Mouse (Mus musculus) heart, embryonic 15.5 days (tissue): ENCODE measurements around the gene Gh. TPM values are rescaled to one million over a fixed set of nuclear protein-coding genes. Genes with fewer than 3 reads are reported as not detected.

Experiments used
- ATAC-seq: fragments of 200-750 bp; cut with Nextera tagmentation; replicated peaks from 2 replicates; pipeline ENCODE4 v1.8.0; 2017; ENCODE audit warnings: low read depth, moderate TSS enrichment; ENCODE audit not compliant: insufficient number of reproducible peaks, insufficient read depth, low FRiP score
- H3K27ac ChIP-seq: fragments of 300-500 bp; sonication (generic); 2 replicates; pipeline ENCODE4 v1.5.1; 2015; ENCODE audit warnings: mild to moderate bottlenecking, inconsistent platforms
- H3K27me3 ChIP-seq: fragments of 300-500 bp; sonication (generic); 2 replicates; pipeline ENCODE4 v1.6.1; 2015; ENCODE audit warnings: inconsistent platforms
- H3K36me3 ChIP-seq: fragments of 300-500 bp; sonication (generic); 2 replicates; pipeline ENCODE4 v1.6.1; 2015; ENCODE audit warnings: mild to moderate bottlenecking, inconsistent platforms
- H3K4me1 ChIP-seq: fragments of 300-500 bp; sonication (generic); replicated peaks from 2 replicates; pipeline ENCODE4 v1.6.1; 2015; ENCODE audit warnings: inconsistent platforms
- H3K4me2 ChIP-seq: fragments of 300-500 bp; sonication (generic); 2 replicates; pipeline ENCODE4 v1.6.1; 2015; ENCODE audit warnings: inconsistent platforms, mild to moderate bottlenecking, moderate library complexity
- H3K4me3 ChIP-seq: fragments of 300-500 bp; sonication (generic); 2 replicates; pipeline ENCODE4 v1.5.1; 2015; ENCODE audit warnings: mild to moderate bottlenecking, inconsistent platforms
- H3K9ac ChIP-seq: fragments of 300-500 bp; sonication (generic); 2 replicates; pipeline ENCODE4 v1.6.1; 2015; ENCODE audit warnings: mild to moderate bottlenecking, inconsistent platforms
- H3K9me3 ChIP-seq: fragments of 300-500 bp; sonication (generic); replicated peaks from 2 replicates; pipeline ENCODE4 v1.6.1; 2016; ENCODE audit warnings: inconsistent platforms
- WGBS: fragments of 180-500 bp; shearing (Covaris S2); methylation state at CpG from one replicate; pipeline ENCODE4 v1.1.7; 2015; ENCODE audit warnings: mixed read lengths; 5-methylcytosine and 5-hydroxymethylcytosine counted together
- polyA plus RNA-seq: library from polyadenylated mRNA; unstranded; fragments of >200 nt; fragmentation: Nextera tagmentation; extraction: Ambion mirVana; gene quantifications from 2 replicates; pipeline ENCODE4 v1.2.1, GENCODE M21; 2015

The Gh gene
- polyA plus RNA-seq, 1 experiment from 2014 or later, result not detected

- no peaks in the 10 kb centered on the region for H3K27me3 ChIP-seq
- ATAC-seq, result no peak
- no peak overlapping the region for H3K4me3 ChIP-seq
- no peak overlapping the region for H3K4me2 ChIP-seq
- peaks cover 4% of the 10 kb centered on the region; the same call in 1 of the 2 replicates for H3K4me1 ChIP-seq
- no peaks in the 10 kb centered on the region for H3K9me3 ChIP-seq
- WGBS, result 79% methylated on average over 4 of the region's 4 CpGs
- no peak overlapping the region for H3K9ac ChIP-seq
- no peak overlapping the region for H3K27ac ChIP-seq
- no peaks in the 10 kb centered on the region for H3K36me3 ChIP-seq
Observed at GRCm38 (mm10) chr11:106283371-106283770, 18.3 kb downstream of the Gh start.

GRCm38 (mm10) chr11:106282452-106282851 lies 19.2 kb downstream of the Gh start:
- no peak overlapping the region for H3K27ac ChIP-seq
- WGBS, result 68% methylated on average over 6 of the region's 6 CpGs
- H3K4me1 ChIP-seq, result peaks cover 4% of the 10 kb centered on the region; the same call in 1 of the 2 replicates
- no peak for ATAC-seq
- H3K4me3 ChIP-seq, result no peak overlapping the region
- no peak overlapping the region for H3K4me2 ChIP-seq
- H3K9ac ChIP-seq, result no peak overlapping the region
- H3K27me3 ChIP-seq, result no peaks in the 10 kb centered on the region
- H3K9me3 ChIP-seq, result no peaks in the 10 kb centered on the region
- no peaks in the 10 kb centered on the region for H3K36me3 ChIP-seq

GRCm38 (mm10) chr11:106276454-106276853 lies 25.2 kb downstream of the Gh start, which contains the start of gene Tcam1:
Gene Tcam1, plus strand, starts transcription at chr11:106276672.
- Histone ChIP-seq H3K36me3 (no peaks in the 10 kb centered on the region), H3K27me3 (no peaks in the 10 kb centered on the region), H3K9ac (no peak within 1 kb of the TSS), H3K4me1 (peaks cover 27% of the 10 kb centered on the region), H3K4me2 (peak within 1 kb of the TSS; percentile 59), H3K4me3 (peak within 1 kb of the TSS; percentile 17; the same call in 1 of the 2 replicates), H3K27ac (no peak within 1 kb of the TSS), H3K9me3 (no peaks in the 10 kb centered on the region)
- 7% methylated on average over 25 of the region's 25 CpGs for WGBS
- ATAC-seq, result no peak; the same call in 1 of the 2 replicates

GRCm38 (mm10) chr11:106274971-106275411 lies 26.7 kb downstream of the Gh start:
- H3K9me3 ChIP-seq, result no peaks in the 10 kb centered on the region
- ATAC-seq, result no peak
- H3K9ac ChIP-seq, result no peak overlapping the region
- H3K4me1 ChIP-seq, result peaks cover 39% of the 10 kb centered on the region
- H3K27ac ChIP-seq, result peak overlapping the region; percentile 5; the same call in 1 of the 2 replicates
- WGBS, result 63% methylated on average over 7 of the region's 7 CpGs
- no peaks in the 10 kb centered on the region for H3K27me3 ChIP-seq
- no peaks in the 10 kb centered on the region for H3K36me3 ChIP-seq
- H3K4me3 ChIP-seq, result no peak overlapping the region
- no peak overlapping the region for H3K4me2 ChIP-seq

GRCm38 (mm10) chr11:106274374-106274773 lies 27.3 kb downstream of the Gh start:
- H3K27me3 ChIP-seq, result no peaks in the 10 kb centered on the region
- H3K4me1 ChIP-seq, result peaks cover 39% of the 10 kb centered on the region
- WGBS, result 79% methylated on average over 1 of the region's 1 CpGs
- no peaks in the 10 kb centered on the region for H3K9me3 ChIP-seq
- no peak overlapping the region for H3K4me2 ChIP-seq
- no peak overlapping the region for H3K27ac ChIP-seq
- no peak overlapping the region for H3K4me3 ChIP-seq
- H3K9ac ChIP-seq, result no peak overlapping the region
- H3K36me3 ChIP-seq, result no peaks in the 10 kb centered on the region
- ATAC-seq, result no peak

- no peak overlapping the region for H3K27ac ChIP-seq
Observed at GRCm38 (mm10) chr11:106273811-106274210, 27.9 kb downstream of the Gh start.

GRCm38 (mm10) chr11:106273311-106273684 lies 28.4 kb downstream of the Gh start:
- Histone ChIP-seq H3K4me3 (peak overlapping the region; percentile 84), H3K27me3 (no peaks in the 10 kb centered on the region), H3K9ac (peak overlapping the region; percentile 58), H3K4me2 (peak overlapping the region; percentile 87), H3K4me1 (peaks cover 50% of the 10 kb centered on the region), H3K36me3 (no peaks in the 10 kb centered on the region), H3K27ac (peak overlapping the region; percentile 94), H3K9me3 (no peaks in the 10 kb centered on the region)
- 16% methylated on average over 16 of the region's 16 CpGs for WGBS
- no peak for ATAC-seq

More at GRCm38 (mm10) chr11:106273811-106274210, 27.9 kb downstream of the Gh start:
- Histone ChIP-seq H3K9me3 (no peaks in the 10 kb centered on the region), H3K4me3 (no peak overlapping the region; the same call in 1 of the 2 replicates), H3K27me3 (no peaks in the 10 kb centered on the region), H3K4me1 (peaks cover 45% of the 10 kb centered on the region), H3K9ac (no peak overlapping the region), H3K36me3 (no peaks in the 10 kb centered on the region), H3K4me2 (peak overlapping the region; percentile 87)
- ATAC-seq, result no peak
- 91% methylated on average over 6 of the region's 6 CpGs for WGBS

- Histone ChIP-seq H3K4me2 (peak within 1 kb of the TSS; percentile 87), H3K27me3 (no peaks in the 10 kb centered on the region), H3K4me1 (peaks cover 55% of the 10 kb centered on the region), H3K36me3 (no peaks in the 10 kb centered on the region), H3K4me3 (peak within 1 kb of the TSS; percentile 84), H3K9me3 (no peaks in the 10 kb centered on the region), H3K9ac (peak within 1 kb of the TSS; percentile 92), H3K27ac (peak within 1 kb of the TSS; percentile 94)
- ATAC-seq, result peak; percentile 96
- under 1% methylated on average over 65 of the region's 72 CpGs for WGBS
Observed at GRCm38 (mm10) chr11:106272644-106273310, 28.9 kb downstream of the Gh start, which contains the start of gene Smarcd2. Gene Smarcd2, minus strand, starts transcription at chr11:106272972.

GRCm38 (mm10) chr11:106271794-106272643 lies 29.6 kb downstream of the Gh start:
- no peaks in the 10 kb centered on the region for H3K27me3 ChIP-seq
- peak; percentile 36 for ATAC-seq
- peak overlapping the region; percentile 78 for H3K4me2 ChIP-seq
- 1% methylated on average over 41 of the region's 41 CpGs for WGBS
- H3K4me1 ChIP-seq, result peaks cover 62% of the 10 kb centered on the region
- peak overlapping the region; percentile 92 for H3K9ac ChIP-seq
- H3K27ac ChIP-seq, result peak overlapping the region; percentile 94
- no peaks in the 10 kb centered on the region for H3K9me3 ChIP-seq
- peaks cover 4% of the 10 kb centered on the region for H3K36me3 ChIP-seq
- H3K4me3 ChIP-seq, result peak overlapping the region; percentile 84

GRCm38 (mm10) chr11:106271131-106271793 lies 30.4 kb downstream of the Gh start:
- peak overlapping the region; percentile 84 for H3K4me3 ChIP-seq
- ATAC-seq, result no peak
- peaks cover 12% of the 10 kb centered on the region for H3K36me3 ChIP-seq
- peak overlapping the region; percentile 94 for H3K27ac ChIP-seq
- peaks cover 56% of the 10 kb centered on the region for H3K4me1 ChIP-seq
- H3K9ac ChIP-seq, result peak overlapping the region; percentile 92
- 38% methylated on average over 5 of the region's 5 CpGs for WGBS
- no peaks in the 10 kb centered on the region for H3K27me3 ChIP-seq
- no peaks in the 10 kb centered on the region for H3K9me3 ChIP-seq
- H3K4me2 ChIP-seq, result peak overlapping the region; percentile 78

- Histone ChIP-seq H3K9ac (no peak overlapping the region), H3K9me3 (no peaks in the 10 kb centered on the region), H3K27me3 (no peaks in the 10 kb centered on the region), H3K36me3 (peaks cover 34% of the 10 kb centered on the region), H3K4me3 (no peak overlapping the region), H3K27ac (peak overlapping the region; percentile 16; the same call in 1 of the 2 replicates), H3K4me2 (peak overlapping the region; percentile 32; the same call in 1 of the 2 replicates), H3K4me1 (peaks cover 44% of the 10 kb centered on the region)
- WGBS, result 34% methylated on average over 3 of the region's 3 CpGs
- ATAC-seq, result no peak
Observed at GRCm38 (mm10) chr11:106269060-106269431, 32.6 kb downstream of the Gh start.
